Mouse (Mus musculus): ENCODE data around the gene Abhd4. TPM values are rescaled to one million over a fixed set of nuclear protein-coding genes. Genes with fewer than 3 reads are reported as not detected.

Gene Abhd4
- polyA plus RNA-seq, 1 experiment from 2014 or later, result 67.6 TPM

GRCm38 (mm10) chr14:54250122-54250521, 3.9 kb upstream of the Abhd4 start:
- Histone ChIP-seq H3K4me2 (peak overlapping the region; percentile 44), H3K9ac (no peak overlapping the region), H3K27ac (peak overlapping the region; percentile 66), H3K27me3 (no peaks in the 10 kb centered on the region), H3K9me3 (replicated peaks) (no peaks in the 10 kb centered on the region), H3K4me3 (replicated peaks) (peak overlapping the region; percentile 12), H3K36me3 (peaks cover 25% of the 10 kb centered on the region), H3K4me1 (peaks cover 59% of the 10 kb centered on the region)
- WGBS, result 24% methylated on average over 4 of the region's 4 CpGs
- no peak for ATAC-seq (replicated peaks; ENCODE audit: low FRiP score)

- ATAC-seq (replicated peaks; ENCODE audit: low FRiP score), result no peak
- Histone ChIP-seq H3K9ac (peak overlapping the region; percentile 59; the same call in 1 of the 2 replicates), H3K9me3 (replicated peaks) (no peaks in the 10 kb centered on the region), H3K36me3 (no peaks in the 10 kb centered on the region), H3K4me1 (peaks cover 52% of the 10 kb centered on the region), H3K4me3 (replicated peaks) (peak overlapping the region; percentile 81), H3K4me2 (peak overlapping the region; percentile 67), H3K27me3 (no peaks in the 10 kb centered on the region), H3K27ac (no peak overlapping the region)
- WGBS, result 64% methylated on average over 12 of the region's 12 CpGs
Observed at GRCm38 (mm10) chr14:54254670-54255202, 748 bp downstream of the Abhd4 start.

GRCm38 (mm10) chr14:54258131-54258670, 4.2 kb downstream of the Abhd4 start:
- H3K4me1 ChIP-seq, result peaks cover 31% of the 10 kb centered on the region
- H3K27me3 ChIP-seq, result no peaks in the 10 kb centered on the region
- WGBS, result 71% methylated on average over 7 of the region's 7 CpGs
- no peaks in the 10 kb centered on the region for H3K9me3 ChIP-seq (replicated peaks)
- 0 out of 2 replicates have a peak overlapping the region, but pooled peaks have one; percentile 59 for H3K27ac ChIP-seq
- H3K36me3 ChIP-seq, result peaks cover 14% of the 10 kb centered on the region
- H3K4me2 ChIP-seq, result peak overlapping the region; percentile 75; the same call in 1 of the 2 replicates
- H3K4me3 ChIP-seq (replicated peaks), result peak overlapping the region; percentile 61; the same call in 1 of the 2 replicates
- H3K9ac ChIP-seq, result no peak overlapping the region
- ATAC-seq (replicated peaks; ENCODE audit: low FRiP score), result no peak

GRCm38 (mm10) chr14:54259003-54259721, 5.2 kb downstream of the Abhd4 start:
- ATAC-seq (replicated peaks; ENCODE audit: low FRiP score), result peak; percentile 97
- peaks cover 30% of the 10 kb centered on the region for H3K4me1 ChIP-seq
- H3K9me3 ChIP-seq (replicated peaks), result no peaks in the 10 kb centered on the region
- peaks cover 22% of the 10 kb centered on the region for H3K36me3 ChIP-seq
- peak overlapping the region; percentile 61 for H3K4me3 ChIP-seq (replicated peaks)
- peak overlapping the region; percentile 80 for H3K27ac ChIP-seq
- peak overlapping the region; percentile 75 for H3K4me2 ChIP-seq
- under 1% methylated on average over 35 of the region's 35 CpGs for WGBS
- no peaks in the 10 kb centered on the region for H3K27me3 ChIP-seq
- peak overlapping the region; percentile 61 for H3K9ac ChIP-seq

- no peak for ATAC-seq (replicated peaks; ENCODE audit: low FRiP score)
- peaks cover 25% of the 10 kb centered on the region for H3K4me1 ChIP-seq
- H3K9ac ChIP-seq, result peak overlapping the region; percentile 61
- WGBS, result 17% methylated on average over 8 of the region's 8 CpGs
- H3K4me2 ChIP-seq, result peak overlapping the region; percentile 75
- H3K36me3 ChIP-seq, result peaks cover 28% of the 10 kb centered on the region
- peak overlapping the region; percentile 61 for H3K4me3 ChIP-seq (replicated peaks)
- H3K27ac ChIP-seq, result peak overlapping the region; percentile 80
- H3K9me3 ChIP-seq (replicated peaks), result no peaks in the 10 kb centered on the region
- no peaks in the 10 kb centered on the region for H3K27me3 ChIP-seq
Observed at GRCm38 (mm10) chr14:54259722-54260085, 5.7 kb downstream of the Abhd4 start.

GRCm38 (mm10) chr14:54260196-54260595, 6.2 kb downstream of the Abhd4 start:
- WGBS, result 57% methylated on average over 2 of the region's 2 CpGs
- H3K9ac ChIP-seq, result peak overlapping the region; percentile 61; the same call in 1 of the 2 replicates
- no peak for ATAC-seq (replicated peaks; ENCODE audit: low FRiP score)

GRCm38 (mm10) chr14:54261386-54261785, 7.4 kb downstream of the Abhd4 start:
- Histone ChIP-seq H3K4me3 (replicated peaks) (no peak overlapping the region), H3K9me3 (replicated peaks) (no peaks in the 10 kb centered on the region), H3K27ac (no peak overlapping the region), H3K9ac (no peak overlapping the region), H3K4me2 (no peak overlapping the region), H3K36me3 (peaks cover 37% of the 10 kb centered on the region), H3K27me3 (no peaks in the 10 kb centered on the region), H3K4me1 (peaks cover 20% of the 10 kb centered on the region)
- no peak for ATAC-seq (replicated peaks; ENCODE audit: low FRiP score)
- 94% methylated on average over 2 of the region's 2 CpGs for WGBS

More at GRCm38 (mm10) chr14:54260196-54260595, 6.2 kb downstream of the Abhd4 start:
- Histone ChIP-seq H3K27me3 (no peaks in the 10 kb centered on the region), H3K9me3 (replicated peaks) (no peaks in the 10 kb centered on the region), H3K4me1 (peaks cover 20% of the 10 kb centered on the region), H3K4me3 (replicated peaks) (peak overlapping the region; percentile 61), H3K36me3 (peaks cover 32% of the 10 kb centered on the region), H3K27ac (no peak overlapping the region), H3K4me2 (peak overlapping the region; percentile 75)

- H3K4me1 ChIP-seq, result peaks cover 20% of the 10 kb centered on the region
- ATAC-seq (replicated peaks; ENCODE audit: low FRiP score), result no peak
- peaks cover 50% of the 10 kb centered on the region for H3K36me3 ChIP-seq
- 92% methylated on average over 8 of the region's 8 CpGs for WGBS
- H3K4me3 ChIP-seq (replicated peaks), result no peak overlapping the region
- H3K27me3 ChIP-seq, result no peaks in the 10 kb centered on the region
- no peak overlapping the region for H3K4me2 ChIP-seq
- H3K9ac ChIP-seq, result no peak overlapping the region
- no peak overlapping the region for H3K27ac ChIP-seq
- no peaks in the 10 kb centered on the region for H3K9me3 ChIP-seq (replicated peaks)
Observed at GRCm38 (mm10) chr14:54262622-54263021, 8.6 kb downstream of the Abhd4 start.

GRCm38 (mm10) chr14:54263099-54263498, 9.1 kb downstream of the Abhd4 start:
- 95% methylated on average over 6 of the region's 6 CpGs for WGBS

GRCm38 (mm10) chr14:54264231-54264630, 10.2 kb downstream of the Abhd4 start:
- 80% methylated on average over 7 of the region's 7 CpGs for WGBS
- no peak overlapping the region for H3K27ac ChIP-seq
- peaks cover 63% of the 10 kb centered on the region for H3K36me3 ChIP-seq
- ATAC-seq (replicated peaks; ENCODE audit: low FRiP score), result no peak
- peaks cover 12% of the 10 kb centered on the region for H3K4me1 ChIP-seq
- no peak overlapping the region for H3K9ac ChIP-seq
- H3K4me3 ChIP-seq (replicated peaks), result no peak overlapping the region
- H3K4me2 ChIP-seq, result no peak overlapping the region
- no peaks in the 10 kb centered on the region for H3K9me3 ChIP-seq (replicated peaks)
- no peaks in the 10 kb centered on the region for H3K27me3 ChIP-seq

More at GRCm38 (mm10) chr14:54263099-54263498, 9.1 kb downstream of the Abhd4 start:
- H3K4me1 ChIP-seq, result peaks cover 20% of the 10 kb centered on the region
- peaks cover 54% of the 10 kb centered on the region for H3K36me3 ChIP-seq
- no peak overlapping the region for H3K4me3 ChIP-seq (replicated peaks)
- H3K9ac ChIP-seq, result no peak overlapping the region
- no peaks in the 10 kb centered on the region for H3K27me3 ChIP-seq
- H3K4me2 ChIP-seq, result no peak overlapping the region
- no peak overlapping the region for H3K27ac ChIP-seq
- no peak for ATAC-seq (replicated peaks; ENCODE audit: low FRiP score)
- no peaks in the 10 kb centered on the region for H3K9me3 ChIP-seq (replicated peaks)

- no peak overlapping the region for H3K27ac ChIP-seq
- no peaks in the 10 kb centered on the region for H3K9me3 ChIP-seq (replicated peaks)
- H3K9ac ChIP-seq, result no peak overlapping the region
- peaks cover 4% of the 10 kb centered on the region for H3K4me1 ChIP-seq
- H3K27me3 ChIP-seq, result no peaks in the 10 kb centered on the region
- peaks cover 70% of the 10 kb centered on the region for H3K36me3 ChIP-seq
- no peak for ATAC-seq (replicated peaks; ENCODE audit: low FRiP score)
- 64% methylated on average over 10 of the region's 10 CpGs for WGBS
- no peak overlapping the region for H3K4me3 ChIP-seq (replicated peaks)
- no peak overlapping the region for H3K4me2 ChIP-seq
Observed at GRCm38 (mm10) chr14:54265093-54265492, 11.1 kb downstream of the Abhd4 start.

- Histone ChIP-seq H3K4me3 (replicated peaks) (no peak overlapping the region), H3K4me1 (no peaks in the 10 kb centered on the region), H3K27ac (no peak overlapping the region), H3K36me3 (peaks cover 70% of the 10 kb centered on the region), H3K9me3 (replicated peaks) (no peaks in the 10 kb centered on the region), H3K27me3 (no peaks in the 10 kb centered on the region), H3K9ac (no peak overlapping the region), H3K4me2 (no peak overlapping the region)
- no peak for ATAC-seq (replicated peaks; ENCODE audit: low FRiP score)
- 86% methylated on average over 6 of the region's 6 CpGs for WGBS
Observed at GRCm38 (mm10) chr14:54265951-54266350, 12.0 kb downstream of the Abhd4 start.
